Mouse (Mus musculus): ENCODE measurements around the gene Olfr671. TPM values are rescaled to one million over a fixed set of nuclear protein-coding genes. Genes with fewer than 3 reads are reported as not detected.
"Not testable (repeated sequence)": the region's sequence is repeated elsewhere in the genome, so short reads cannot be mapped to it uniquely, and the experiment has no call there.

Olfr671 gene
- not detected for total RNA-seq (2021)
- long read RNA-seq, experiment 1, result 0 reads
- long read RNA-seq, experiment 2, result 0 reads

- intact Hi-C loops (cut with DNase I), result no loop called here
Observed at GRCm38 (mm10) chr7:104979026-104979425, at the start of gene Olfr671. Gene Olfr671 (minus strand): TSS chr7:104979126.

GRCm38 (mm10) chr7:105028360-105028759 is 49.4 kb upstream of the Olfr671 start, which contains the start of gene Olfr675:
Gene Olfr675 (minus strand): TSS chr7:105028460.
- intact Hi-C loops (cut with DNase I), result no loop called here
- no peak for DNase-seq

More at GRCm38 (mm10) chr7:104979026-104979425, at the start of gene Olfr671:
- no peak for DNase-seq

GRCm38 (mm10) chr7:105022530-105022929 is 43.6 kb upstream of the Olfr671 start:
- no peak for DNase-seq
- intact Hi-C loops (cut with DNase I), result no loop called here

- intact Hi-C loops (cut with DNase I), result no loop called here
- DNase-seq, result no peak
Observed at GRCm38 (mm10) chr7:105001929-105002328, 23.0 kb upstream of the Olfr671 start, which contains the start of gene Olfr672. Gene Olfr672 (minus strand): TSS chr7:105002029.

- intact Hi-C loops (cut with DNase I); DNase-seq: not testable (repeated sequence)
Observed at GRCm38 (mm10) chr7:104972507-104972906, 6.4 kb downstream of the Olfr671 start.

- no peak for DNase-seq
- intact Hi-C loops (cut with DNase I), result no loop called here
Observed at GRCm38 (mm10) chr7:104962520-104962919, 16.4 kb downstream of the Olfr671 start, which contains the start of gene Olfr670. Gene Olfr670 (minus strand): TSS chr7:104962620.

GRCm38 (mm10) chr7:104950234-104950633 is 28.7 kb downstream of the Olfr671 start:
- DNase-seq; intact Hi-C loops (cut with DNase I): not testable (repeated sequence)

- DNase-seq, result no peak
- intact Hi-C loops (cut with DNase I), result no loop called here
Observed at GRCm38 (mm10) chr7:104933940-104934339, 45.0 kb downstream of the Olfr671 start, which contains the start of gene Olfr669. Gene Olfr669 (plus strand): TSS chr7:104934240.

GRCm38 (mm10) chr7:104927957-104928356 is 51.0 kb downstream of the Olfr671 start, which contains the start of gene Olfr668:
Gene Olfr668 (minus strand): TSS chr7:104928057.
- intact Hi-C loops (cut with DNase I), result no loop called here
- no peak for DNase-seq

Other genes with a start within 250 kb of the Olfr671 start
- not detected for gene Usp17le, start 201.7 kb downstream of the Olfr671 start, total RNA-seq (2021)
- gene Usp17lb, start 136.5 kb downstream of the Olfr671 start, total RNA-seq (2021), result not detected
- gene Usp17la, start 122.1 kb downstream of the Olfr671 start, total RNA-seq (2021), result not detected
- gene Olfr665, start 101.1 kb downstream of the Olfr671 start, total RNA-seq (2021), result not detected
- gene Olfr666, start 83.2 kb downstream of the Olfr671 start, total RNA-seq (2021), result not detected
- not detected for gene Olfr667, start 57.6 kb downstream of the Olfr671 start, total RNA-seq (2021)
- not detected for gene Olfr668, start 51.1 kb downstream of the Olfr671 start, total RNA-seq (2021)
- not detected for gene Olfr669, start 44.9 kb downstream of the Olfr671 start, total RNA-seq (2021)
- not detected for gene Olfr670, start 16.5 kb downstream of the Olfr671 start, total RNA-seq (2021)
- gene Olfr672, start 22.9 kb upstream of the Olfr671 start, total RNA-seq (2021), result not detected
- not detected for gene Olfr675, start 49.3 kb upstream of the Olfr671 start, total RNA-seq (2021)
- not detected for gene Olfr676, start 53.6 kb upstream of the Olfr671 start, total RNA-seq (2021)
- not detected for gene Olfr677, start 72.2 kb upstream of the Olfr671 start, total RNA-seq (2021)
- not detected for gene Olfr678, start 85.3 kb upstream of the Olfr671 start, total RNA-seq (2021)
- gene Olfr679, start 102.1 kb upstream of the Olfr671 start, total RNA-seq (2021), result not detected
- gene Olfr680-ps1, start 113.7 kb upstream of the Olfr671 start, total RNA-seq (2021), result not detected
- gene Olfr681, start 137.7 kb upstream of the Olfr671 start, total RNA-seq (2021), result not detected
- gene Olfr683, start 167.9 kb upstream of the Olfr671 start, total RNA-seq (2021), result not detected
- not detected for gene Olfr684, start 184.5 kb upstream of the Olfr671 start, total RNA-seq (2021)
- not detected for gene Olfr685, start 206.9 kb upstream of the Olfr671 start, total RNA-seq (2021)
- not detected for gene Olfr686, start 228.4 kb upstream of the Olfr671 start, total RNA-seq (2021)

All from gastrocnemius, postnatal 36 days (tissue).